Mouse (Mus musculus): ENCODE measurements around the gene Spesp1. TPM values are rescaled to one million over a fixed set of nuclear protein-coding genes. Genes with fewer than 3 reads are reported as not detected.

The Spesp1 gene
- polyA plus RNA-seq, 1 experiment from 2014 or later: not detected

DNA sequence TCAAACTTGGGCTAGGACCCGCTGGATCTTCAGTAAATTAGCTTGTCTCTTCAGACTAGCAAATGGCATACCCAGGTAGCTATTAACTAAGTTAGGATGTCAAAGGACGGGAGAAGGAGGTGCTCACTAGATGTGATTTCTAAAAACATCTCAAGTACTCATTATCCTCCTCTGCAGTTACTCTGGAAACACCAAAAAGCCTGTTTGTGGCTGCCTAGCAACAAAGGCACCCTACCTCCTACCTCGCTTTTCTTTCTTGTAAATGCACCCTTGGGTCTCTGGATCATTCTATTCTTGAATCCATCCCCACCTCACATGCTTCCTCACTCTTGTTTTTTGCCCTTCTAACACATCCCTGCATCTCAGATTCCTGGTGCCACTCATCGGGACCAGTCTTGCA lies 5.1 kb downstream of the Spesp1 start:
- no peak overlapping the region for H3K4me3 ChIP-seq (ENCODE audit: low read length)
- H3K27me3 ChIP-seq (ENCODE audit: insufficient read depth, low read length): no peaks in the 10 kb centered on the region
- no peaks in the 10 kb centered on the region for H3K9me3 ChIP-seq (ENCODE audit: low read length)
- no peak for ATAC-seq (ENCODE audit: low FRiP score, low TSS enrichment)
- H3K36me3 ChIP-seq (ENCODE audit: insufficient read depth, low read length): no peaks in the 10 kb centered on the region
- H3K4me1 ChIP-seq (ENCODE audit: insufficient read depth, low read length): no peaks in the 10 kb centered on the region
- no peak overlapping the region for H3K4me2 ChIP-seq (replicated peaks; ENCODE audit: low read depth, low read length)
- no peak overlapping the region for H3K9ac ChIP-seq (replicated peaks; ENCODE audit: low read length)
- no peak overlapping the region for H3K27ac ChIP-seq (ENCODE audit: low read length)
- 65% methylated on average over 4 of the region's 4 CpGs for WGBS

DNA sequence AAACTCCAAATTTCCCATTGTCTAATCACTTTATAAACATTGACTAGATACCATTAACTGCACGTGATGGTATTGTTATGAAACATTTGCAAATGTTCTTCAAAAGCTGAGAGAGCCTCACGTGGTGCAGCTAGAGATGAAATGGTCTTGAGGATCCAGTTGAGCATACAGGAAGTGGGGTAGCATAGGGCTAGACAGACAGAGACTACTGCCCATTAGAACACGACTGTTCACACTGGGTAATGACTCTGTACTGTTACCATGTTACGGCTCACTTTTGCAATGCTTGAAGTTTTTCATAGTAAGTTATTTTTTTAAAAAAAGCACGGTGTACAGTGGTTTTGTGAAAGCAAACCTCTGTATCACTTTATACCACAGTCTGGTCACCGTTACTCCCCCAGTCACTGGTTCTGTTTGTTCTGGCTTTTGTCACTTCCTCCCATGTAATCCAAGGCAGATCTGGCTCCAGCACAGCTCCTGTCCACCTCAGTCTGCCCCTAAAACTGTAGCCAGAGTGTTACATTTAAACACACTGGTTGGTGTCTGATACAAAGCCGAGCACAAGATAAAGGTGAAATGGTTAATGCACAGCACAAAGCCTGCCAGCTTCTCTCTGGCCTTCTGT lies 11.1 kb downstream of the Spesp1 start:
- H3K9ac ChIP-seq (replicated peaks; ENCODE audit: low read length): no peak overlapping the region
- no peak overlapping the region for H3K4me3 ChIP-seq (ENCODE audit: low read length)
- peaks cover 4% of the 10 kb centered on the region; the same call in 1 of the 2 replicates for H3K4me1 ChIP-seq (ENCODE audit: insufficient read depth, low read length)
- ATAC-seq (ENCODE audit: low FRiP score, low TSS enrichment): no peak
- WGBS: 49% methylated on average over 7 of the region's 7 CpGs
- H3K36me3 ChIP-seq (ENCODE audit: insufficient read depth, low read length): no peaks in the 10 kb centered on the region
- H3K27me3 ChIP-seq (ENCODE audit: insufficient read depth, low read length): no peaks in the 10 kb centered on the region
- H3K9me3 ChIP-seq (ENCODE audit: low read length): no peaks in the 10 kb centered on the region
- H3K27ac ChIP-seq (ENCODE audit: low read length): no peak overlapping the region
- no peak overlapping the region for H3K4me2 ChIP-seq (replicated peaks; ENCODE audit: low read depth, low read length)

DNA sequence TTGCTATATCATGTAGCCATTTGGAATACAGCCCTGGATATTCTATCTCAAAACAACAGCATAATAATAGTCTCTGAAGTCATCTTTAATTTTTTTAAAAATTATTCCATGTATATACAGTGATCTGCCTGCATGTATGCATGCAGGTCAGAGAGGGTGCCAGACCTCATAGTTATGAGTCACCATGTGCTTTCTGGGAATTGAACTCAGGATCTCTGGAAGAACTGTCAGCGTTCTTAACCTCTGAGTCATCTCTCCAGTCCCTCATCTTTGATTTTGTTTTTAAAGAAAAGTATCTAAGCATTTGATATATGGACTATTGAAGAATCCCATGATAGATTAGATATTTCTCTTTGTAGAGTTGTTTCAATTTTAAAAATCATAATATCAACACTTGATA lies 12.8 kb downstream of the Spesp1 start:
- 83% methylated on average over 1 of the region's 1 CpGs for WGBS
- no peak for ATAC-seq (ENCODE audit: low FRiP score, low TSS enrichment)
- H3K9ac ChIP-seq (replicated peaks; ENCODE audit: low read length): no peak overlapping the region
- no peaks in the 10 kb centered on the region for H3K36me3 ChIP-seq (ENCODE audit: insufficient read depth, low read length)
- H3K4me3 ChIP-seq (ENCODE audit: low read length): no peak overlapping the region
- H3K27me3 ChIP-seq (ENCODE audit: insufficient read depth, low read length): no peaks in the 10 kb centered on the region
- peaks cover 4% of the 10 kb centered on the region; the same call in 1 of the 2 replicates for H3K4me1 ChIP-seq (ENCODE audit: insufficient read depth, low read length)
- H3K27ac ChIP-seq (ENCODE audit: low read length): no peak overlapping the region
- H3K4me2 ChIP-seq (replicated peaks; ENCODE audit: low read depth, low read length): no peak overlapping the region
- no peaks in the 10 kb centered on the region for H3K9me3 ChIP-seq (ENCODE audit: low read length)

DNA sequence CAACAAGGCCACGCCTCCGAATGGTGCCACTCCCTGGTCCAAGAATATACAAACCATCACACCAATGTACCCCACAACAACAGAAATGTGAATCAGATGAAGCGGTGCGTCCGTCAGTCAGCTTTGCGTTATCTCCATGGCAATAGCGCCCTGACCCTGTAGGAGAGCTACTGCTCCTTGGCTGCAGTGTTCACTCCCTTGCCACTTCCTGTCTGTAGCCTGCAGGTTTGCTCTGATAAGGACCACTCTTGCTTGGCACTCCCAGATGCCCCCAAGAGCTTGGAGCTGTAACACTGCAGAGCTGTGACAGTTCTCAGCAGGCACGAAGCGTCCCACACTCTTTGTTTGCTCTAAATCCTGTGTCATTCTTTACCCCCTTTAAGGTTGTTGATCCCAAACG lies 16.7 kb downstream of the Spesp1 start:
- Histone ChIP-seq H3K4me2 (replicated peaks; ENCODE audit: low read depth, low read length) (no peak overlapping the region), H3K4me3 (ENCODE audit: low read length) (no peak overlapping the region), H3K9me3 (ENCODE audit: low read length) (no peaks in the 10 kb centered on the region), H3K4me1 (ENCODE audit: insufficient read depth, low read length) (no peaks in the 10 kb centered on the region), H3K27me3 (ENCODE audit: insufficient read depth, low read length) (no peaks in the 10 kb centered on the region), H3K9ac (replicated peaks; ENCODE audit: low read length) (no peak overlapping the region), H3K36me3 (ENCODE audit: insufficient read depth, low read length) (no peaks in the 10 kb centered on the region), H3K27ac (ENCODE audit: low read length) (no peak overlapping the region)
- no peak for ATAC-seq (ENCODE audit: low FRiP score, low TSS enrichment)
- 71% methylated on average over 10 of the region's 10 CpGs for WGBS

DNA sequence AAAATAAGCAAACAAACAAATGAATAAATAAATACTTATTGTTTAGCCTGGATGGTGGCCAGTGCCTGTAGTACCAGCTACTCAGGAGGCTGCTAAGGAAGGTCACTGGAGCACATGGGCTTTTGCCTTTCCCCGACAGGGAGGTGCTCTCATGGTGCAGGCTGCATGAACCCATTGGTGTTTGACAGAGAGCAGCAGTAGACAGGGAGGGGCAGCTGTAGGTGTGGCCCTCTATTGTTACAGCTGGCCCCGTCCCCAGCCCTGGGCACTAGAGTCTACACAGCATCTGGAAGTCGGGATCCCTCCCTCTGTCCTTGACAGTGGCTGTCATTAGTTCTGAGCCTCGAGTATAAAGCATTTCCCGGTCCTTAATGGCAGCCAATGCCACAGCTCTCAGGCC lies 18.4 kb downstream of the Spesp1 start:
- Histone ChIP-seq H3K36me3 (ENCODE audit: insufficient read depth, low read length) (no peaks in the 10 kb centered on the region), H3K9ac (replicated peaks; ENCODE audit: low read length) (no peak overlapping the region), H3K27me3 (ENCODE audit: insufficient read depth, low read length) (no peaks in the 10 kb centered on the region), H3K9me3 (ENCODE audit: low read length) (no peaks in the 10 kb centered on the region), H3K4me1 (ENCODE audit: insufficient read depth, low read length) (no peaks in the 10 kb centered on the region), H3K4me3 (ENCODE audit: low read length) (no peak overlapping the region), H3K4me2 (replicated peaks; ENCODE audit: low read depth, low read length) (no peak overlapping the region), H3K27ac (ENCODE audit: low read length) (no peak overlapping the region)
- no peak for ATAC-seq (ENCODE audit: low FRiP score, low TSS enrichment)
- 64% methylated on average over 5 of the region's 5 CpGs for WGBS

DNA sequence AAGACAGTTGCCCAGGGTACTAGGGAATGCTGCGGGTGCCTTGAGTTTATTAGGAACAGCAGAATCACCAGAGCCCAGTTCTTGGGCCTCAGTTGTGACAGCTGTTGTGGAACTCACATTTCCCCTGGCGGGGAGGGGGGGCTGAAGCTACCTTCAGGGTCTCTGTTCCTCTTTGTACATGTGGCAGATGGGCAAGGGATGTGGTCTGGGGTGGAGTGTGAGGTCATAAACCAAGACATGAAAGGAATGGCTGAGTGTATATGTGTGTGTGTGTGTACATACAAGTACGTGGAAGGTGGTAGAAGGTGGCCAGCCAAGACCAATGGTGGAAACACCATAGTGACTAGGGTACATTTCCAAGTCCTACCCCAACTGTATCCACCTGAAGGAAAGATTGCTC lies 20.6 kb downstream of the Spesp1 start:
- WGBS: 81% methylated on average over 3 of the region's 3 CpGs
- Histone ChIP-seq H3K36me3 (ENCODE audit: insufficient read depth, low read length) (no peaks in the 10 kb centered on the region), H3K4me2 (replicated peaks; ENCODE audit: low read depth, low read length) (no peak overlapping the region), H3K27me3 (ENCODE audit: insufficient read depth, low read length) (no peaks in the 10 kb centered on the region), H3K27ac (ENCODE audit: low read length) (no peak overlapping the region), H3K4me1 (ENCODE audit: insufficient read depth, low read length) (peaks cover 3% of the 10 kb centered on the region; the same call in 1 of the 2 replicates), H3K4me3 (ENCODE audit: low read length) (no peak overlapping the region), H3K9ac (replicated peaks; ENCODE audit: low read length) (no peak overlapping the region), H3K9me3 (ENCODE audit: low read length) (no peaks in the 10 kb centered on the region)
- no peak for ATAC-seq (ENCODE audit: low FRiP score, low TSS enrichment)

DNA sequence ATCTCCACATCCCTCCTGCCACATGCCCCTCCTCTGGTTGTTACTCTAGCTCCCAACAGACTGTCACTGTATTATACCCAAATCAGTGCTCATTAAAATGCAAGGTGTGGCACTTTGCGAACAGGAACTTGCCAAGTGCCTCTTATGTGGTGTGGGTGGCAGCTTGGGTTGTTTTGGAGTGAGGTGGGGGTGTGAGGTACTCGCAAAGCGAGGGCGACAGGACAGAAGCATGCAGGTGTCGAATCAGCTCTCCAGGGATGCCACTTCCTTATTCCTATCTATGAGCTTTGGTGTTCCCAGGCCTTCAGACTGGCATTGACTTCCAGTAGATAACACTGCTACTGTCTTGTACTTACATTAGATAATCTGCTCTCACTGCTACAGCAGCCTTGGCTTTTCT lies 21.0 kb downstream of the Spesp1 start:
- H3K9me3 ChIP-seq (ENCODE audit: low read length): no peaks in the 10 kb centered on the region
- H3K4me3 ChIP-seq (ENCODE audit: low read length): no peak overlapping the region
- H3K4me2 ChIP-seq (replicated peaks; ENCODE audit: low read depth, low read length): no peak overlapping the region
- H3K9ac ChIP-seq (replicated peaks; ENCODE audit: low read length): no peak overlapping the region
- ATAC-seq (ENCODE audit: low FRiP score, low TSS enrichment): no peak
- peaks cover 5% of the 10 kb centered on the region; the same call in 1 of the 2 replicates for H3K4me1 ChIP-seq (ENCODE audit: insufficient read depth, low read length)
- no peak overlapping the region for H3K27ac ChIP-seq (ENCODE audit: low read length)
- WGBS: 83% methylated on average over 5 of the region's 5 CpGs
- no peaks in the 10 kb centered on the region for H3K36me3 ChIP-seq (ENCODE audit: insufficient read depth, low read length)
- no peaks in the 10 kb centered on the region for H3K27me3 ChIP-seq (ENCODE audit: insufficient read depth, low read length)

DNA sequence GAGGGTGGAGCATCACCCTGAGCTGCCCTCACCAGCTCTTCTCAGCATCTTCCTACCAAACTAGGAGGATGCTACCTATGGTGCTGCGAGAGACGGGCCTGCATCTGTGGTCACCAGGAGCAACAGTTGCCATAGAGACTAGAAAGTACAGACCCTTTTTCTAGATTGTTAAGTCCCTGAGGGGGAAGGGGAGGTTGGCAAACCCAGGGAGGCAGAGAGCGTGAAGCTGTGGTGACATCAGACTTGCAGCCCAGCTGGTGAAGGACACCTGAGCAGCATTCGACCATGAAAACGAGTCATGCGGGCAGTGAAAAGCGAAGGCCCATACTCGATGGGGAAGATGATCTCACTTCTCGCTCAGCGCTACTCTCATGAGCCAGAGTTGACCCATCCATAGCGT lies 24.0 kb downstream of the Spesp1 start:
- no peaks in the 10 kb centered on the region for H3K36me3 ChIP-seq (ENCODE audit: insufficient read depth, low read length)
- peaks cover 7% of the 10 kb centered on the region; the same call in 1 of the 2 replicates for H3K4me1 ChIP-seq (ENCODE audit: insufficient read depth, low read length)
- no peak overlapping the region for H3K4me2 ChIP-seq (replicated peaks; ENCODE audit: low read depth, low read length)
- H3K9ac ChIP-seq (replicated peaks; ENCODE audit: low read length): no peak overlapping the region
- H3K4me3 ChIP-seq (ENCODE audit: low read length): no peak overlapping the region
- peak; percentile 51; the same call in 1 of the 2 replicates for ATAC-seq (ENCODE audit: low FRiP score, low TSS enrichment)
- no peaks in the 10 kb centered on the region for H3K9me3 ChIP-seq (ENCODE audit: low read length)
- H3K27ac ChIP-seq (ENCODE audit: low read length): no peak overlapping the region
- 63% methylated on average over 11 of the region's 11 CpGs for WGBS
- no peaks in the 10 kb centered on the region for H3K27me3 ChIP-seq (ENCODE audit: insufficient read depth, low read length)

DNA sequence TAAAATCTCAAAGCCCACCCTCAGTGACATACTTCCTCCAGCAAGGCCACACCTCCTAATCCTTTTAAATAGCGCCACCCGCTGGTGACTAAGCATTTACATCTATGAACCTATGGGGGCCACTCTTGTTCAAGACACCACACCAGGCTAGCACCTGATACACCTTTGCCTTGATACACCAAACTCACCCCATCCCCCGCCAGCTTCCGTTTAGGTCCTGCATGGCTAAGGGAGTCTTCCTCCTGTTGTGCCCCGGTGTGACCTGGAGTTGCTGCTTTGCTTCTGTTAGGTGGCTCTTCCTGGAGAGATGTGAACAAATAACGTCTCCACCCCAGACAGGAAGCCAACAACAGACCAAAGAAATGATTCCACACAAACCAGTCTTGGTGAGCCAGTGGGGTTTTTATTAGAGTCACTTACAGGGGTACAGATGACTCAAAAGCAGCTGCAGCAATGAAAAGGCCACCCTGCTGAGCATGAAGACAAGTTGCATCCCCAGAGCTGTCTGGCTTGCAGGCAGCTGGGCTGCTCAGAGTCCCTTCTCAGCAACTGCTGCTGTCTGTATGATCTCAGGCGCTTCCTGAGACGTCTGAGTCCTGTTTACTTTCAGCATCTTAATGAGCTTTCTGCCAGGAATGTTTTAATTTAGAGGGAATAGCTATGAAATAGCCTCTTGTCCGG lies 26.0 kb downstream of the Spesp1 start:
- Histone ChIP-seq H3K4me1 (ENCODE audit: insufficient read depth, low read length) (peaks cover 7% of the 10 kb centered on the region; the same call in 1 of the 2 replicates), H3K36me3 (ENCODE audit: insufficient read depth, low read length) (no peaks in the 10 kb centered on the region), H3K27me3 (ENCODE audit: insufficient read depth, low read length) (no peaks in the 10 kb centered on the region; the same call in 1 of the 2 replicates), H3K27ac (ENCODE audit: low read length) (no peak overlapping the region), H3K9ac (replicated peaks; ENCODE audit: low read length) (no peak overlapping the region), H3K9me3 (ENCODE audit: low read length) (no peaks in the 10 kb centered on the region), H3K4me3 (ENCODE audit: low read length) (no peak overlapping the region), H3K4me2 (replicated peaks; ENCODE audit: low read depth, low read length) (no peak overlapping the region)
- 61% methylated on average over 9 of the region's 9 CpGs for WGBS
- no peak for ATAC-seq (ENCODE audit: low FRiP score, low TSS enrichment)

DNA sequence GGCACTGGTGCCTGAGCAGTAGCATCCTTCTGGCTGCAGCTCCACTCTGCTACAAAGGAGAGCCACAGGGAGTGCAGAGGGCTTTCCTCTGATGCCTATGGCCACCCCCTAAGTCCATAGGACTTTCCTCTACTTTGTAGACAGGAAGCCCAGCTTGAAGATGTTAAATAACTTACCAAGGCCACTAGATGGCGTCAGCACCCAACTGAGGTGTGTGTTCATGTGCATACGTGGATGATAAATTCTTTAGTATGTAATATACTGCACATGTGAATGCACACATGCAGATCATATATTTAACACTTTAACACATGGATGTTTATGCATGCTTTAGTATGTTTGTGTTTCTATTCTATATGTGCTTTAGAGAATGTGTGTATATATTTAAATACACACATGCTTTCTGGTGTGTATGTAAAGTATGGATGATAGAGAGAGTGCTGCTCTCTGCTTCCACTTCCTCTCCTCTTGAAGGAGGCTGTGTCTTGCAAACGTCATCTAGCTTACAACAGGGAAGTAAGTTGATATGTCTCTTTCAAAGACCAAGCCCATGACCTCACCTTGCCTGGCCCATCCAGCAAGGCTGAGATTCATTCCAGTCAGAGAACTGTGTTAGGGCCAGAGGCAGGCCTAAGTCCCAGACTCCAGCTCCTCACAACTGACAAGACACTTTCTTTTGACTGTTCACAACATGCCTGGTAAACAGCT lies 28.1 kb downstream of the Spesp1 start:
- no peak overlapping the region for H3K27ac ChIP-seq (ENCODE audit: low read length)
- WGBS: 11% methylated on average over 3 of the region's 3 CpGs
- peaks cover 7% of the 10 kb centered on the region; the same call in 1 of the 2 replicates for H3K4me1 ChIP-seq (ENCODE audit: insufficient read depth, low read length)
- H3K4me2 ChIP-seq (replicated peaks; ENCODE audit: low read depth, low read length): no peak overlapping the region
- H3K36me3 ChIP-seq (ENCODE audit: insufficient read depth, low read length): no peaks in the 10 kb centered on the region
- ATAC-seq (ENCODE audit: low FRiP score, low TSS enrichment): no peak
- H3K9ac ChIP-seq (replicated peaks; ENCODE audit: low read length): no peak overlapping the region
- H3K4me3 ChIP-seq (ENCODE audit: low read length): no peak overlapping the region
- H3K27me3 ChIP-seq (ENCODE audit: insufficient read depth, low read length): no peaks in the 10 kb centered on the region; the same call in 1 of the 2 replicates
- no peaks in the 10 kb centered on the region for H3K9me3 ChIP-seq (ENCODE audit: low read length)
